Mouse (Mus musculus): ENCODE measurements around the gene Zbtb4. TPM values are rescaled to one million over a fixed set of nuclear protein-coding genes. Genes with fewer than 3 reads are reported as not detected.
"Not testable (repeated sequence)": the region's sequence is repeated elsewhere in the genome, so short reads cannot be mapped to it uniquely, and the experiment has no call there.

The Zbtb4 gene
- total RNA-seq (2021): 100 to 1,000 TPM; 122 to 127 TPM

GRCm38 (mm10) chr11:69765221-69766125 lies at the start of gene Zbtb4:
Gene Zbtb4, plus strand, starts transcription at chr11:69765912.
- DNase-seq (ENCODE audit: low spot score in 2 of 2): peak; percentile 43 to 46
- intact Hi-C loops (cut with DNase I): loop anchor here (1.0 kb wide), 1 partner anchor 38 kb away; no protein-coding TSS in a partner anchor

DNA sequence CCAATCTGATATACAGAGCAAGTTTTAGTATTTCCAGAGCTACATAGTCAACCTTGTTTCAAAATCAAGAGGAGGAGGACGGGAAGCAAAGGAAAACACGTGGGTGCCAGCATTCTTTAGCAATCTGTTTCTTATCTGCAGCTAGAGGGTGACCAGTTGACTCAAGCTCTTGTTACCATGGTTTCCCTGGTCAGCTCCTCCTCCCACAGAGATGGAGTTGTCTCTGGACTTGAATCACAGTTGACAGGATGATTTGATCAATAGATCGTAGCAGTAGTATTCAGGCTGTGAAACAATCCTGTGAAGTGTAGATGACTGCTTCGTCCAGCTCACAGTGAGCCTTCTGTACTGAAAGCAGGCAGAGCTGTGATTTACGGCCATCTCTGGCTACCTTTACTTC lies 49.8 kb upstream of the Zbtb4 start:
- DNase-seq (ENCODE audit: low spot score in 2 of 2): no peak

DNA sequence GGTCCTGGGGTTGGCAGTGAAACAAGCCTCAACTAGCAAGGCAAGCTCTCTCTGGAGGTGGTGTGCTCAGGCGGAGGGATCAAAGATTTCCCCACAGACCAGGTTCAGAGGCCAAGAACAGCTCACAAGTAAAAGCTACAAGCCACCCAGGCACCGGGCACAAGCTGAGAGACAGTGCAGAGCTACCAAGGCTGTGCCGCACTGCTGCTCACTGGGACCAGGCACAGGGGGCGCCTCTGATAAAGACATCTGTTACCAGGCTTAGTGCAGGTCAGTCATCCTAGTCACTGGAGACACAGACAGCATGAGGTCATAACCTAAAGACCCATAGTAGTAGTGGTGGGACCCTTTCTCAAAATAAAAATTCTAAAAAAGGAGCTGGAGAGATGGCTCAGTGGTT lies 48.8 kb upstream of the Zbtb4 start:
- intact Hi-C loops (cut with DNase I): loop anchor here (2.0 kb wide), 1 partner anchor 34 kb away; the partner anchor contains the start of gene Senp3
- no peak for DNase-seq (ENCODE audit: low spot score in 2 of 2)

More for the DNA sequence above, 49.8 kb upstream of the Zbtb4 start:
- intact Hi-C loops (cut with DNase I): loop anchor here (2.0 kb wide), 1 partner anchor 33 kb away; the partner anchor contains the start of gene Senp3

DNA sequence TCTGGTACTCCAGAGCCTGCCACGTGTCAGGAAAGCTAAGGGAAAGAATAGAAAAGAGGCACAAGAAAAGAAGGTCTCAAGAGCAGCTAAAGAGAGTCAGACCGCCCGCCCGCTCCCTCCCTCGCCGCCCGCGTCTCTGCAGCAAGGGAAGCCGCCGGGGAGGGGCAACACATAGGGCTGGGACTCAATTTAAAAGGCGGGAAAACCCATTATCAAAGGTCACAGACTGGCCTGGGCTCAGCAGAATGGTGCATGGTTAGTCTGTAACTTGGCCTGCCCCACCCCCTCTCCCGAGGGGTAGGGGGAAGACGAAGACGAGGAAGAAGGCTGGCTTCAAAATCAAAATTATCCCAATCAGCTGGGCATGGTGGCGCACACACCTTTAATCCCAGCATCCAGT lies 47.1 kb upstream of the Zbtb4 start:
- DNase-seq (ENCODE audit: low spot score in 2 of 2): no peak
- intact Hi-C loops (cut with DNase I): no loop called here

DNA sequence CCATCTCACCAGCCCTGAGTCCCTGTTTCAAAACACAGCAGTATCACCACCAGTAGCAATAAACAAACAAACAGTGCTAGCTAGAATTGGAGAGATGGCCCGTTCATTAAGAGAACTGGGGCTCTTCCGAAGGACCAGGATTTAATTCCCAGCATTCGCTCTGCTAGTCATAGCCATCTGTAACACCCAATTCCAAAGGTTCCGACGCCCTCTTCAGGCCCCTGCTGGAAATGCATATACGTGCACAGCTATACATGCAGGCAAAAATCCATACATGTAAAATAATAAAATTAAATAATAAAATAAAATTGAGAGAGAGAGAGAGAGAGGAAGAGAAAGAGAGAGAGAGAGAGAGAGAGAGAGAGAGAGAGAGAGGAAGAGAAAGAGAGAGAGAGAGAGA lies 46.3 kb upstream of the Zbtb4 start:
- intact Hi-C loops (cut with DNase I): no loop called here
- no peak for DNase-seq (ENCODE audit: low spot score in 2 of 2)

DNA sequence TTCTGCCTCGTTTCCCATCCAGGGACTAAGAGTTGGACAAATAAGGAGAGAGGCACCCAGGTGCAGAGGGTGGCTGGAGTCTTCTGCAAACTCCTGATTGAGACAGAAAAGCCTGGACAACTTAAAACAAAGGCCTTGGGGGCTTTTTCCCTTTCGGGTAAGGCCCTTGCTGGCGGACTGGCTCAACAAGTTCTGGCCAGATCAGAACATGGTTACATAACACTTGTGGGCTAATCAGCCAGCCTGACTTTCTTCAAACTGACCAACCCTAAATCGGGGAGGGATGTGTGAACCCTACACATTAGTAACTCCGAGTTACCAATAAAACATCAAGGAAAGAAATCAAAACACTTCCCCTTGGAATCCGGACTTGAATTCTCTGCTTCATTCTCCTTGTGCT lies 44.9 kb upstream of the Zbtb4 start:
- no peak for DNase-seq (ENCODE audit: low spot score in 2 of 2)
- intact Hi-C loops (cut with DNase I): no loop called here

DNA sequence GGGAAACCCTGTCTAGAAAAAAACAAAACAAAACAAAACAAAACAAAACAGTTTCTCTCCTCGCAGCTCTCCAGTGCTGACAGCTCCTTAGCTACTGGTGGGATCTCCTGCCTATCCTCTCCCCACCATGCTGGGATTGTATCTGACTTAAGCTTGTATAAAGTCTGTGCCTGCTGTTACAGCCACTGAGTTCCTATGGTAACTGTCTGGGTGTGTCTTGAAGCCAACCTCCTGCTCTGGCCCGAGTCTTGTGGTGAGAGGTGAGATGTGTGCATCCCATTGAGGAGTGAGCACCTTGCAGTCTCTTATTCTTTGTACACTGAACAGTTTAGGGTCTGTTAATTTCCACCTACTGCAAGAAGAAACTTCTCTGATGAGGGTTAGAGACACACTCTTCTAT lies 42.6 kb upstream of the Zbtb4 start:
- DNase-seq (ENCODE audit: low spot score in 2 of 2): no peak
- intact Hi-C loops (cut with DNase I): no loop called here

GRCm38 (mm10) chr11:69725951-69726350 lies 39.8 kb upstream of the Zbtb4 start:
- intact Hi-C loops (cut with DNase I): no loop called here
- no peak for DNase-seq (ENCODE audit: low spot score in 2 of 2)

DNA sequence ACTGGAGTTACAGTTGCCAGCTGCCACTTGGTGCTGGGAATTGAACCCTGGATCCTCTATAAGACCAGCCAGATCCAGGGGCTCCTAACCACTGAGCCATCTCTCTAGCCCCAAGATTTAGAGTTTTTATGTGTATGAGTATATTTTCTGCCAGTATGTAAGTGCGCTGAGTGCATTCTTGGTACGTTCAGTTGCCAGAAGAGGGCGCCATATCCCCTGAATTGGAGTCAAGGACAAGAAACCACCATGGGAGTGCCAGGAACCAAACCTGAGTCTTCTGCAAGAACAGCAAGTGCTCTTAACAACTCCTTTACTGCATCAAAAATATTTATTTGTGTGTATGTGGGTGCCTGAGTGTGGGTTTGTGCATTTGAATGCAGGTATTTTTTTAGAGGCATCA lies 36.6 kb upstream of the Zbtb4 start:
- intact Hi-C loops (cut with DNase I): no loop called here
- DNase-seq (ENCODE audit: low spot score in 2 of 2): no peak

DNA sequence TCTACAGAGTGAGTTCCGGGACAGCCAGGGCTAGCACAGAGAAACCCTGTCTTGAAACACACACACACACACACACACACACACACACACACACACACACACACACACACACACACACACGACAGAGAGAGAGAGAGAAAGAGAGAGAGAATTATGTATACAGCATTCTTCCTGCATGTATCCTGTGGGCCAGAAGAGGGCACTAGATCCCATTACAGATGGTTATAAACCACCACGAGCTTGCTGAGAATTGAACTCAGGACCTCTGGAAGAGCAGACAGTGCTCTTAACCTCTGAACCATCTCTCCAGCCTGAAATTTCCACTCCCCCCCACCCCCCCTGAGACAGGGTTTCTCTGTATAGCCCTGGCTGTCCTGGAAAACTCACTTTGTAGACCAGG lies 34.3 kb upstream of the Zbtb4 start:
- DNase-seq (ENCODE audit: low spot score in 2 of 2): not testable (repeated sequence)

DNA sequence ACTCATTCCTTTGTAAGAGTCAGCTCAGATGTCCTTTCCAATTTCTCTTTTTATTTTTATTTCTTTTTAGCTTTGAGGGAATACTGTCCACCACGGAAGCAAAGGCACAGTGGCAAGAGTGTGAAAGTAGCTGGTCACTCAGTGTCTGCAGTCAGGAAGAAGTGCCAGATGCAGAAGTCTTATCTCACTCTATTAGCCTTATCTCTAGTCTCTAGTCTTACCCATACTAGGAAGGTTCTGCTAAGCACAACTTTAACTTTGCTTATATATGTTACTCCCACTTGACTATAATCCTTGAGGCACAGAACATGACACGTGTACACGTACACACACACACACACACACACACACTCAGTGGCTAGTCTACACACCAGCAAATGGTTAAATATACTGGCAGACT lies 14.1 kb upstream of the Zbtb4 start:
- DNase-seq (ENCODE audit: low spot score in 2 of 2): no peak
- intact Hi-C loops (cut with DNase I): no loop called here

More for the DNA sequence above, 34.3 kb upstream of the Zbtb4 start:
- intact Hi-C loops (cut with DNase I): not testable (repeated sequence)

GRCm38 (mm10) chr11:69752686-69753085 lies 13.0 kb upstream of the Zbtb4 start:
- DNase-seq (ENCODE audit: low spot score in 2 of 2): no peak
- intact Hi-C loops (cut with DNase I): no loop called here

- intact Hi-C loops (cut with DNase I): loop anchor here (1.0 kb wide), 1 partner anchor 72 kb away; the partner anchor contains the start of gene Senp3
- DNase-seq (ENCODE audit: low spot score in 2 of 2): no peak
Measured at GRCm38 (mm10) chr11:69754233-69754632, 11.5 kb upstream of the Zbtb4 start.

GRCm38 (mm10) chr11:69754701-69755100 lies 11.0 kb upstream of the Zbtb4 start:
- intact Hi-C loops (cut with DNase I): loop anchor here (1.0 kb wide), 1 partner anchor 72 kb away; the partner anchor contains the start of gene Senp3
- DNase-seq (ENCODE audit: low spot score in 2 of 2): no peak

GRCm38 (mm10) chr11:69757303-69758089 lies 8.2 kb upstream of the Zbtb4 start:
- intact Hi-C loops (cut with DNase I): loop anchor here (2.0 kb wide), 1 partner anchor 79 kb away; the partner anchor contains the start of gene Nlgn2
- no peak for DNase-seq (ENCODE audit: low spot score in 2 of 2)

GRCm38 (mm10) chr11:69758090-69758456 lies 7.6 kb upstream of the Zbtb4 start:
- peak; percentile 96 to 97 for DNase-seq (ENCODE audit: low spot score in 2 of 2)
- intact Hi-C loops (cut with DNase I): loop anchor here (2.0 kb wide), 1 partner anchor 79 kb away; the partner anchor contains the start of gene Nlgn2

DNA sequence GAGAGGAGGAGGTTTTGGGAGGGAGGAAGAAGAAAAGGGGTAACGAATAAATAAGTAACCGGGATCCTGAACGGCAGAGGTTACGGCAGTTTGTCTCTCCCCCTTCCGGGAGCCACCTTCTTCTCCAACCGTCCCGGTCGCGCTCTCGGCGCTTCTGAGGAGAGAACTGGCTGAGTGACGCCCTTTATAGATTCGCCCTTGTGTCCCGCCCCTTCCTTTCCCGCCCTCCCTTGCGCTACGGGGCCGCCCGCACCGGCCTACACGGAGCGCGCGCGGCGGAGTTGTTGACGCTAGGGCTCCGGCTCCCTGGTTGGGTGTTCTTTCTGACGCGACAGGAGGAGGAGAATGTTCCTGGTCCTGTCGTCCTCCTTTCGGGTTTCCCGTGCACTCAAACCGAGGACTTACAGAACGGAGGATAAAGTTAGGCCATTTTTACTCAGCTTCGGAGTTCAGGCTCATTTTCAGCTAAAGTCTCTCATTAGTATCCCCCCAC lies 7.2 kb upstream of the Zbtb4 start, which contains the start of gene Polr2a:
Gene Polr2a (minus strand): TSS at position 160 of the 493 bp plus-strand sequence.
- intact Hi-C loops (cut with DNase I): loop anchor here (2.0 kb wide), 1 partner anchor 78 kb away; the partner anchor contains the start of gene Nlgn2
- peak; percentile 98 for DNase-seq (ENCODE audit: low spot score in 2 of 2)

DNA sequence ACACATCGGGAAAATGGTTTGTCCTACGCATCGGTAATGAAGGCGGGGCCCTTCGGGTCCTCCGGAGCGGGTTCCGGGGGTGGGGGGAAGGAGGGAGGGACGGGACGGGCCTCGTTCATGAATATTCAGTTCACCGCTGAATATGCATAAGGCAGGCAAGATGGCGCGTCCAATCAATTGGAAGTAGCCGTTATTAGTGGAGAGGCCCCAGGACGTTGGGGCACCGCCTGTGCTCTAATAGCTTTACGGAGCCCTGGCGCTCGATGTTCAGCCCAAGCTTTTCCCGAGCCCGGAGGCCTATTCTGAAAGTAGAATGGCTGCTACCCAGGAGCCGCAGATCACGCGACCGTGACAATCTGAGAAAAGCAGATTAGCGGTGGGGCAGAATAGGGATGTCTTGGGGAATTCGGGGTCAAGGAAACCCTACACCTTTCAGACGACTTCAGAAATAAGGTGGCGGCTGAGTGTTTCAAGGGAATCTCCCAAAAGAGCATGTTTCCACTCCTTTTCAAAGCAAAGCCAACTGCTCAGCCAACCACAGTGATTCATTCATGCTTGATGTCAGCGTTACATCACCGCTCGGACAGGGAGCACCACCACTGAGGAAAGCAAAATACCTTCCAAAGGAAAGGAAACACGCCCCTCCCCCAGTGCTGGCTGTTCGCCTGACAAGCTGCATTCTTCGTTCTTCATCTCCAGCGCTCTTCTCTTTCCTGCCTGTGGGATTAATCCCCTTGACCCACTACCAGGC lies 6.6 kb upstream of the Zbtb4 start:
- peak; percentile 85 for DNase-seq (ENCODE audit: low spot score in 2 of 2)

More for the DNA sequence above, 6.6 kb upstream of the Zbtb4 start:
- intact Hi-C loops (cut with DNase I): loop anchor here (2.0 kb wide), 1 partner anchor 78 kb away; the partner anchor contains the start of gene Nlgn2

All from left cerebral cortex, postnatal 36 days (tissue).